Mouse (Mus musculus) left cerebral cortex, adult 2 months (tissue): Measurements from ENCODE around the gene Phf5a. TPM values are rescaled to one million over a fixed set of nuclear protein-coding genes. Genes with fewer than 3 reads are reported as not detected.

Source experiments
- DNase-seq, 2 experiments: peaks; one replicate each; pipeline ENCODE4 v3.0.0; 2021 to 2022; ENCODE audit warnings: low spot score in 2 of 2, mixed read lengths in 1 of 2; ENCODE audit errors: extremely low spot score in 1 of 2
- H3K27ac ChIP-seq: fragments of 200-600 bp; 2 replicates; pipeline ENCODE4 v1.8.1; 2022
- H3K4me3 ChIP-seq: fragments of 200-600 bp; 2 replicates; pipeline ENCODE4 v1.8.1; 2022
- CTCF ChIP-seq: fragments of 200-600 bp; IDR thresholded peaks from 2 replicates; pipeline ENCODE4 v1.8.1; 2022; ENCODE audit warnings: antibody characterized with exemption, mild to moderate bottlenecking, moderate library complexity
- intact Hi-C: fragments of 180-260 bp; cut with DNase I; formaldehyde crosslinking; loops from one replicate; pipeline ENCODE4 v1.15.1; 2025
- total RNA-seq, 2 experiments: library from RNA; stranded (reverse); gene quantifications; 2 replicates each; pipeline ENCODE4 v1.2.3; 2021

Gene Phf5a
- total RNA-seq, 2 experiments from 2014 or later = 31.1 to 32.8 TPM

DNA sequence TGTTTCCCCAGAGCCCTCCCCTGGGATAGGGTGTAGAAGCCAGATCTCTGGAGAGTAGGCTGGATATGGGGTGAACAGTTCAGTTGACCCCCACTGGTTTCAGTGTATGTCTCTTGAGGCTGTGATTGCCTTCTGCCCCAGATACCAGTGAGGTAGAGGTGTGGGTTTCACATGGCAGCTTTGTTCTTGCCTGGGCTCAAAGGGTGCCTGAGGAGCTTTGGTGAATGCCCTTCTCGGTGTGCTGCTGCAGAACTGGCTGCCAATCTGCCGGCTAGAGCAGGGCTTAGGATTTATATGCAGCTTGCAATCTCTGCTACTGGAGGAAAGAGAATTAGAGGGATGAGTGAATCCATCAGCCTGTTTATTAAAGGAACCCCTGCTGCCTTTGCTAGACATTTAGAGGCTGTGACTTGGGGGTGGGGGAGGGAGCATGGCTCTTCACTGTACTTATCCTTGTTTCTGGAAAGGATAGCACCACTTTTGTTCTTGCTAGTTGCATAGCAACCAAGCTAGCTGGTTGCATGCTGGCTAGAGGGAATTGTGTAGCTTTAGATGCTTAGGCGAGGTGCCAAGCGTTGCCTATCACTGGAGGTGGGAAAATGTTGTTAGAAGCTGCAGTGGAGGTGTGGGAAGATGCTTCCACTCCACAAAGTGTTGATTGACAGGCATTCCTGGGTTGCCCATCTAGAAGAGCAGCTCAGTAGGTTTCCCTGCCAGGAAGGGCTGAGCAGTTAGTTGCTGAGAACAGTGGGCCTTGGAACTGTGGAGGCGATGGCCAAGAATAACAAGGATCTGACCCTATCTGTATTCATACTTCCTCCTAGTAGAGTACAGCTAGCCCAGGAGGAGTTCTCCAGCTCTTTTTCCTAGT is 8.1 kb upstream of the Phf5a start:
- intact Hi-C loops = no loop called here

DNA sequence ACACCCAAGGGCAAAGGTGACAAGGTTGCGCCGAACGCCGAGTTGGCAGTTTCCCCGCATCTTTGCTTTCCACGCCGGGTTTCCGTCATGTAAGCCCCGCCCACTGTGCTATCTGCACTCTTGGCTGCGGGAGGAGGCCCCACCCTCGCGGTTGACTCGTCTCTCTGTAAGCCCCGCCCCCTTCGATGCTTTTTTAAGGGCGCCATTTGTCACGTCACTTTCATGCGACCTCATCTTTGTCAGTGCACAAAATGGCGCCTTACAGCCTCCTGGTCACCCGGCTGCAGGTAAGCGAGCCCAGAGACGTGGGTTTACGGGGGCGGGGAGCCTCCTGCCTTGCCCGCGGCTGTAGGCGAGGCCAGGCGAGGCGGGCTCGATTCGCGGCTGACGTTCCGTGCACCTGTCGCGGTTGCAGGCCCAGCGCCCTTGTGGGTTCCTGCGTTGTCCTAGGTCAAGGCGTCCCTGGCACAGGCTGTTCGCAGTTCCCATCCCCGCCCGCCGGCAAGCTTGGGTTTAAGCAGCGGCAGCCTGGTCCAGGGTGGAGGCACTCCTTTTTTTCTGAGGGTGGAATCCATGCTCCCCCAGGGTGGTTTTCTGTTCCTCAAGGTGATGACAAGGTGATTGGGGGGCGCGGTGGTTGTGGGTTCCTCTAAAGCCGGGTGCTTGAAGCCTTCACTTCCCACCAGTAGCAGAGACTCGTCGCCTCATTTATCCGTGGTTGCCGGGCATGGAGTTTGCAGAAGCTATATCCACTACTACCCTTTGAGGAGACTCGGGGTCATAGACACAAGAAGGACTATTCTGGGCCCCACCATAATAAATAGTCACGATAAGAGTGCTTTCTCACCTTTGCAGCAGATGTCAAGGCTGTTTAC is 788 bp upstream of the Phf5a start, which contains the start of gene Aco2:
TSS of gene Aco2 (plus strand) at position 48 of the 875 bp plus-strand sequence.
- no peak for TF ChIP-seq CTCF
- Histone ChIP-seq H3K27ac (peak within 1 kb of the TSS; percentile 100), H3K4me3 (peak within 1 kb of the TSS; percentile 83)
- intact Hi-C loops = loop anchor here (2.0 kb wide), 1 partner anchor 14 kb away; the partner anchor contains the start of gene Tob2
- peak; percentile 98 to 99 for DNase-seq

More for the DNA sequence above, 8.1 kb upstream of the Phf5a start:
- no peak for TF ChIP-seq CTCF
- Histone ChIP-seq H3K4me3 (peak overlapping the region; percentile 26; the same call in 1 of the 2 replicates), H3K27ac (peak overlapping the region; percentile 81)
- peak; percentile 70 to 79 for DNase-seq

DNA sequence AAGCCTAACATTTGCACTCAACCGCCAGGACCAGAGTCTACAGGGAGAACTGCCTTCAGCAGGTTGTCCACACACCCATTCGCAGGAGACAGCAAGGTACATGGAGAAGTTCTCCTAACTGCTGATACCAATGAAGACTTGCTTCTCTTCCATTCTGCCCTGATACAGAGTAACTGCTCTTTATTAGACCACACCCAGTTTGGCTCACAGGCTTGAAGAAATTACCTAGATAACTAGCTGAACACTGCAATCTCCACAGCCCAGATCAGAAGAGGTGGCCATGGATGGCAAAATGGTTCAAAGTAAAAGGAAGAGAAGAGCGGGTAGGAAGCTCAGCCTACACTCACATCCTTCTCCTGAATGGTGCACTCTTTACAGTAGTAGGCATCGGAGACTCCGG is 1.7 kb downstream of the Phf5a start:
- intact Hi-C loops = no loop called here
- H3K4me3 ChIP-seq = no peak overlapping the region
- no peak overlapping the region for H3K27ac ChIP-seq
- TF ChIP-seq CTCF = no peak
- no peak for DNase-seq

DNA sequence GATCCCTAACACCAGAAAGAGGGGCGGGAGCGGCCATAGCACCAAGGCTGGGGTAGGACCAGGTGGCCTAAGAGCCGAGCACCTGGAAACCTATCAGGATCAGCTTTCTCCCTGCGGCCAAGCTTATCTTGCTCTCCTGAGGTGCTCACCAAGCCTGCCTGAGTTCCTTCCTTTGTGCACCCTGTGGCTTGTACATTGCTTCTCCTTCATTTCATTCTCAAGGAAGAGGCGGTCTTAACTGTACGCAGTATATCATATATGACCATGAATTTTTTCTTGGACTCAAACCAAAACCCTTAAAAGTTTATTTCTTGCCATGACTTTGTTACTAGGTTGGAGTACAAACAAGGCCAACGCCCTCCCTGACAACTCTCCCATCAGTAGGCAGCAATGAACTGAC is 7.5 kb downstream of the Phf5a start:
- intact Hi-C loops = no loop called here
- DNase-seq = no peak
- no peak overlapping the region for H3K4me3 ChIP-seq
- H3K27ac ChIP-seq = no peak overlapping the region
- no peak for TF ChIP-seq CTCF

DNA sequence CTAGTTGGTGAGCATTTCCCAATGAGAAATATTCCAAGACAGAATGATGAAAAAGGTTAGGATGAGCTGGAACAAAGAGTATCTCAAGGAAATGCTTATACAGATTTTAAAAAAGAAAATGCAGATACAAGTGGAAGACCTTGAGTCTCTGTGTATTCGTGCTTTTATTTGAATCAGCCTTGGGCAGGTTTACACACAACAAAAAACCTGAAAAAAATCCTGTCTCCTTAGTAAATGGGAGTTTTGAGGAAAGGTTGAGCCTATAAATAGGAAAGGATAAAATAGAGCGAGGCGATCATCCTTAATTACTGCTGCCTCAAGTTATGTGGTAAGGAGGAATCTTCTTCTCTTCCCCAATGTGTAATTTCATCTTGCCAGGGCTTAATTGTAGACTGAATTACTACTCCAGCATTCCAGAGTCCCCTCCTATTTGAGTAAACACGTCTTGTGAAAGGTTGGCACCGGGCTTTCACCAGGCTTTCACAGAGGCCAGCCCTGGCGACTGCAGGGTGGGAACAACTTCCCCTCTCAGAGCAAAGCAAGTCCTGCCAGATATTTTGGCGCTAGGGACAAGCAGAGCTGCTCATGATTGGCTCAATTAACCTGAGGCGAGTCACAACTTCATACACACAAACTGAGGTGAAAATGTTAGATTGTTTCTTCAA is 11.1 kb downstream of the Phf5a start:
- Histone ChIP-seq H3K27ac (peak overlapping the region; percentile 94), H3K4me3 (peak overlapping the region; percentile 38)
- no peak for DNase-seq
- intact Hi-C loops = no loop called here
- TF ChIP-seq CTCF = no peak

DNA sequence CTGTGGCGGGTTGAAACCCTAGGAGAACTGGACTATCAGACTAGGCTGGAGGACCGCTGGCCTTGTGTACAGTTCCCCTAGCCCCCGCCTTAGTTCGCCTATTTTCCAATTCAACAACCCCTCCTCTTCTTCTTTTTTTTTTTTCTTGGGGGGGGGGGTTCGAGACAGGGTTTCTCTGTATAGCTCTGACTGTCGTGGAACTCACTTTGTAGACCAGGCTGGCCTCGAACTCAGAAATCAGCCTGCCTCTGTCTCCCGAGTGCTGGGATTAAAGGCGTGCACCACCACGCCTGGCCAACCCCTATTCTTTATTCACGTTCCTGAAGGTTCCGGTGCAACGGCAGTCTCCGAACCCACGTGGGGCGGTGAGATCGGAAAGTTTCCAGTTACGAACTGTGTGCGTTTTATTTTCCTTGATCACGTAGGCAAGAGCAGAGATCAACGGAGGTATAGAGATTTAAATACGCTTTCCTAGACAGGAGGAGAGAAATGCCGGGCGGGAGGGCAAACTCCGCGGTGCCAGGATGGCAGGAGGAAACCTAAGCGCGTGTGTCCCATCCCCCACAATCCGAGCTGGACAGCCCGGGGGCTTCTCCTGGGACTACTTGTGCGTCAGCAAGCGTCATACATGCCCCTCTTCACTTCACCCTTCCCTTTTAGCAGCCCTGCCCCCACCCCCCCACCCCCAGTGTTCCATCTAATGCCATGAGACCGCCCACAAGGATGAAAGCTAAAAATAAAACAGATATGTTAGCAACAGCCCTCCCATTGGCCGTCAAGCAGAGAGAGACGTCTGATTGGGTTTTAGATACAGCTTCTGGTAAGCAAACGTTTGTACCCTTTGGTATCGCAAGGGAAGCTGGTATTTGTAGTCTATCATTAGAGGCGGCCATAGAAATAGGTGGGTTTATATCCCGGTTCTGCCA is 12.1 kb downstream of the Phf5a start:
- no peak for TF ChIP-seq CTCF
- H3K27ac ChIP-seq = peak overlapping the region; percentile 99

DNA sequence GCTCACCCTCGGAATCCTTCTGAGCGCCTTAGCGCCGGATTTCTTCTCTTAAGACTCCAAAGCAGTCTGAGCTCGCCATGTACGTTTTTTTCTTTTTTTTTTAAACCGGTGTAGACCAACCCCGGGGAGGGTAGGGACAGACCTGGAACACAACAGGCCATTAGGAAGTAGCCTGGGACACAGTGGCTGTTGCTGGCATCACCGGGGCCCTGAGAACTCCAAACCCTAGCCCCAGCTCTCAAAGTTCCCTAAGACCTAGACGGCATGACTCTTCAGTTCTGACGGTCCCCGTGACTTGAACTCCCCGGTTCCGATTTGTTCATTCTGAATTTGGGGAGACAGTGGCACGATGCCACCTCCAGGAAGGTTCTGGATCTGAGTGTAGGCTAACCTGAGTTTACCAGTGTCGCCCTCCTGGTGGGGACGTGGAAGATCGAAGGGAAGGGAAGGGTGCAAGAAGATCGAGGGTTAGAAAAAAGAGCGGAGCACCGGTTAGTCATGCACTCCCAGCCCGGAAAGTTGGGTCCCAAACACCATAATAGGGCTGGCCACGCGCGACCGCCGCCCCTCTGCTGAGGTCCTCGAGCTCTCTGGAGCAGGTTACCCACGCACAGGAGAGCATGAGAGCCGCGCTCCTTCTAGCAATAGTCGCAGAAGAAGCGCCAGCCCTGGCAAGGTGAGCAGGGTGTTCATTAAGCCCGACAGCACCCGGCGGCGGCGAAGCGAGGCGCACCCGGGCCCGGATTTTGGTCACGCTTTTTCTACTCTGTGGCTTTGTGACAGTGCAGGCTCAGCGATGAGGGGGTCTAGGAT is 13.0 kb downstream of the Phf5a start, which contains the start of gene Tob2:
TSS of gene Tob2 (minus strand) at position 280 of the 813 bp plus-strand sequence.
- intact Hi-C loops = loop anchor here (1.0 to 2.0 kb wide), 2 partner anchors 14 to 56 kb away; partner anchors contain the start of genes Aco2 and Tef
- Histone ChIP-seq H3K4me3 (peak within 1 kb of the TSS; percentile 98), H3K27ac (peak within 1 kb of the TSS; percentile 99)
- no peak; the same call in 1 of the 2 replicates for TF ChIP-seq CTCF
- DNase-seq = peak; percentile 56 to 63

More for the DNA sequence above, 12.1 kb downstream of the Phf5a start:
- intact Hi-C loops = loop anchor here (2.0 kb wide), 1 partner anchor 13 kb away; the partner anchor contains the start of gene Aco2
- peak overlapping the region; percentile 98 for H3K4me3 ChIP-seq
- DNase-seq = peak; percentile 78 to 83

DNA sequence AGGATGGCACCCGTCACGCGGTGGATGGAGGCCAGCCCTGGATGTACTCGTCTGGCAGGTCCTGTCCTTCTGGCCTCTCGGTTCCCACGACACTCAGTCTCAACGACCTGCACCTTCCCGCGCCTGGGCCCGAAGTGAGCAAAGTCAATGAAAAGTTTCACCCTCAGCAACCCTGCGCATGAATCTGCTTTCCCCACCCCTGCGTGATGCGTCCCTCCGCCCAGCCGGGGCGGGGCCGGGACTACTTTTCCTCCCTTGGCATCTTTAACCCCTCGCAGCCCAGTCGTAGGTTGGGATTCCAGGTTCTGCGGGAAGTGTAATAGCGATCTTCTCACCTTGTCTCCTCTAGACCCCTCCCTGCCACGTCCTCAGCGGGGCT is 13.6 kb downstream of the Phf5a start:
- peak overlapping the region; percentile 98 for H3K4me3 ChIP-seq
- peak; percentile 93 to 96 for DNase-seq
- no peak for TF ChIP-seq CTCF
- intact Hi-C loops = loop anchor here (1.0 to 2.0 kb wide), 2 partner anchors 15 to 56 kb away; partner anchors contain the start of genes Aco2 and Tef
- H3K27ac ChIP-seq = peak overlapping the region; percentile 99

DNA sequence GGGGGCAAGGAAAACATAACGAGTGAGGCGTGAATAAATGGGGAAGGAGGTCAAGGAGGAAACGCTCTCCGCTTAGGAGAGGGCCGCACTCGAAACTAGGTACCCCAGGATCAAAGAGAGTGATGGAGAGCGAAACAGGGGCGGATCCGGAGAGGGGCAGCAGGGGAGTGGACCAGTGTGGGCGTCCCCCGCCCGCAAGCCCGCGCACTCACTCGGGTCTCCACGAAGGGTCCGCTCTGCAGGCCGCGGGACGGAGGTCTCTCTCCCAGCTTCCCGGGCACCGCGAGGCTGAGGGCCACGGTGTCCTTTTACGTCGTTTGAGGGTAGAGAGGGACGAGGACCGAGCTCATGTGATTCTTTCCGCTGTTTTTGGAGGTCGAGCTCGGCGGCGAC is 14.0 kb downstream of the Phf5a start:
- no peak for TF ChIP-seq CTCF
- intact Hi-C loops = loop anchor here (1.0 to 2.0 kb wide), 4 partner anchors 15 to 55 kb away; partner anchors contain the start of genes Aco2 and Tef
- Histone ChIP-seq H3K4me3 (peak overlapping the region; percentile 98), H3K27ac (peak overlapping the region; percentile 99)
- peak in 1 of 2 experiments; percentile 57 for DNase-seq
